Mouse (Mus musculus) G1E (cell line): ENCODE results near the gene Hps3.

Experiments
- CTCF ChIP-seq: IDR thresholded peaks from 2 replicates; pipeline ENCODE4 v1.5.1; 2012; ENCODE audit warnings: low read depth, low read length, inconsistent platforms, mixed read lengths
- GATA1 ChIP-seq: IDR thresholded peaks from 2 replicates; pipeline ENCODE4 v1.6.1; 2012; ENCODE audit warnings: borderline replicate concordance, low read length, inconsistent platforms, mixed read lengths
- GATA2 ChIP-seq: IDR thresholded peaks from 2 replicates; pipeline ENCODE4 v1.6.1; 2012; ENCODE audit warnings: low read depth, low read length, inconsistent platforms, borderline replicate concordance
- TAL1 ChIP-seq: conservative IDR thresholded peaks from 2 replicates; pipeline ENCODE4 v1.6.1; 2012; ENCODE audit warnings: low read depth, low read length, inconsistent platforms, mixed read lengths

- no peak for TF ChIP-seq CTCF
- no peak for TF ChIP-seq GATA1
- no peak for TF ChIP-seq GATA2
- no peak for TF ChIP-seq TAL1
These were observed 69.9 kb downstream of the Hps3 start for GRCm38 (mm10) chr3:19965239-19965638.
